Mouse (Mus musculus) ES-E14 (cell line): ENCODE data around the gene Dach1. TPM values are rescaled to one million over a fixed set of nuclear protein-coding genes. Genes with fewer than 3 reads are reported as not detected.

Experiments used
- DNase-seq: peaks from one replicate; pipeline ENCODE4 v3.0.0-alpha.2; 2013; ENCODE audit warnings: low read depth, low spot score
- H3K27ac ChIP-seq: 2 replicates; pipeline ENCODE4 v1.5.1; 2012; ENCODE audit warnings: low read depth, mild to moderate bottlenecking, low read length, moderate library complexity, mixed read lengths; ENCODE audit not compliant: poor library complexity, insufficient read depth, severe bottlenecking
- H3K36me3 ChIP-seq: 2 replicates; pipeline ENCODE4 v1.6.1; 2012; ENCODE audit warnings: mild to moderate bottlenecking, low read length, moderate library complexity, mixed read lengths; ENCODE audit not compliant: control insufficient read depth, poor library complexity, insufficient read depth, severe bottlenecking
- H3K4me1 ChIP-seq, 2 experiments: fragments of 150-350 bp in 1 of 2; sonication (generic) in 1 of 2; 2 replicates each; pipeline ENCODE4 v1.6.1; 2012; ENCODE audit warnings: low read length in 2 of 2, mild to moderate bottlenecking in 1 of 2, mixed read lengths in 1 of 2; ENCODE audit not compliant: control insufficient read depth in 2 of 2, insufficient read depth in 2 of 2, poor library complexity in 1 of 2
- H3K4me3 ChIP-seq, 2 experiments: fragments of 150-350 bp in 1 of 2; sonication (generic) in 1 of 2; 2 replicates each; pipeline ENCODE4 v1.5.1; 2012; ENCODE audit warnings: low read length in 2 of 2, low read depth in 1 of 2, mild to moderate bottlenecking in 1 of 2, mixed read lengths in 1 of 2; ENCODE audit not compliant: insufficient read depth in 1 of 2, poor library complexity in 1 of 2, severe bottlenecking in 1 of 2
- H3K9ac ChIP-seq: 2 replicates; pipeline ENCODE4 v1.6.1; 2012; ENCODE audit warnings: low read depth, mild to moderate bottlenecking, low read length, mixed read lengths; ENCODE audit not compliant: poor library complexity, insufficient read depth, severe bottlenecking
- H3K9me3 ChIP-seq: fragments of 150-350 bp; sonication (generic); 2 replicates; pipeline ENCODE4 v1.6.1; 2012; ENCODE audit warnings: low read depth, mild to moderate bottlenecking, low read length; ENCODE audit not compliant: control insufficient read depth, insufficient read depth
- CHD2 ChIP-seq: IDR thresholded peaks from 2 replicates; pipeline ENCODE4 v1.6.1; 2014; ENCODE audit warnings: mild to moderate bottlenecking, low read depth, low read length, inconsistent platforms
- HCFC1 ChIP-seq: IDR thresholded peaks from 2 replicates; pipeline ENCODE4 v1.6.1; 2012; ENCODE audit warnings: low read length, inconsistent platforms, borderline replicate concordance; ENCODE audit not compliant: insufficient read depth
- MAFK ChIP-seq: IDR thresholded peaks from 2 replicates; pipeline ENCODE4 v1.6.1; 2014; ENCODE audit warnings: mild to moderate bottlenecking, low read depth, low read length, inconsistent platforms; ENCODE audit not compliant: insufficient read depth
- ZC3H11A ChIP-seq: IDR thresholded peaks from 2 replicates; pipeline ENCODE4 v1.6.1; 2012; ENCODE audit warnings: low read depth, mild to moderate bottlenecking, inconsistent platforms, low read length, borderline replicate concordance
- ZNF384 ChIP-seq: IDR thresholded peaks from 2 replicates; pipeline ENCODE4 v1.6.1; 2012; ENCODE audit warnings: low read depth, low read length, inconsistent platforms
- in situ Hi-C, 2 experiments: fragments of 600-800 bp; cut with MboI; formaldehyde crosslinking; loops; one replicate each; pipeline ENCODE4 v1.15.1; 2025; ENCODE audit warnings: low sequenced_read_pairs in 2 of 2, inconsistent platforms in 1 of 2; ENCODE audit not compliant: unreplicated experiment in 2 of 2
- total RNA-seq: library from RNA; depleted of rRNA; stranded (reverse); fragments of 300-350 nt; gene quantifications from 2 replicates; pipeline ENCODE4 v1.2.3, GENCODE M21; 2012

Gene Dach1
- total RNA-seq, 1 experiment, result 0.09 TPM

DNA sequence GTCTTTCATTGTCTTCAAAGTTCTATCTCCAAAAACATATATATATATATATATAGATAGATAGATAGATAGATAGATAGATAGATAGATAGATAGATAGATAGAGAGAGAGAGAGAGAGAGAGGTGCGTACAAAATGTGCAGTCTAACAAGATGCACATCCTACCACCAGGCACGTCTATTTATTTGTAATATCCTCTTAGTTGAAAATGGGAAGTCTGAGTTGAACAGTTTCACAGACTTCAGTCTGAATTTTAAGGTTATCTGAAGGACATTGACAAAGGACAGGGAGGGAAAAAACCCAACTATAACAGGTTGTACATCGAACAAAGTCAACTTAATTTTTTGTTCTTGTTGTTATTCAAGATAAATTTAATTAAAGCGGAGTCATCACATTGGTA, 82.8 kb downstream of the Dach1 start:
- no peaks in the 10 kb centered on the region for H3K36me3 ChIP-seq
- H3K4me3 ChIP-seq, result no peak overlapping the region
- TF ChIP-seq ZNF384 (no peak), MAFK (no peak), CHD2 (no peak), ZC3H11A (no peak), HCFC1 (no peak)
- H3K9ac ChIP-seq, result no peak overlapping the region
- DNase-seq, result no peak
- H3K4me1 ChIP-seq, result no peaks in the 10 kb centered on the region
- in situ Hi-C loops, result no loop called here
- no peaks in the 10 kb centered on the region for H3K9me3 ChIP-seq
- no peak overlapping the region for H3K27ac ChIP-seq

DNA sequence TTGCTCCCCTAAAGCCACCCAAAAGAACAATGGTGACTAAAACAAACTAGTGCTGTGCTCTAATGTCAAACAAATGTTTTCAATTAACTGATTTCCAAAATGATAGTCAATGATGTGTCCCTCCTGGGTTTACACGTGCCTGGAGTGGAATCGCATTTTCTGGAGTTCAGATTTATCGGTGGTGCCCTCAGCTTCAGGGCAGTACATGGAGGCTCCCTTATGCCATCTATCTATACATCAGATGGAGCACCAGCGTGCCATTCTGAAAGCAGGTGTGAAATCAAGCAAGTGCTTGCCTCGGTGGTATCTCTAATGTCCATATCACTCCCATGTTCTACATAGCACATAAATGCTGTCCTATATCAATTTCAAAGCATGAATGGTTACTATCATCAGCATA, 84.4 kb downstream of the Dach1 start:
- DNase-seq, result no peak
- Histone ChIP-seq H3K4me1 (no peaks in the 10 kb centered on the region), H3K9ac (no peak overlapping the region), H3K36me3 (no peaks in the 10 kb centered on the region), H3K4me3 (no peak overlapping the region), H3K9me3 (no peaks in the 10 kb centered on the region), H3K27ac (no peak overlapping the region)
- in situ Hi-C loops, result no loop called here
- TF ChIP-seq HCFC1 (no peak), ZC3H11A (no peak), ZNF384 (no peak), CHD2 (no peak), MAFK (no peak)

DNA sequence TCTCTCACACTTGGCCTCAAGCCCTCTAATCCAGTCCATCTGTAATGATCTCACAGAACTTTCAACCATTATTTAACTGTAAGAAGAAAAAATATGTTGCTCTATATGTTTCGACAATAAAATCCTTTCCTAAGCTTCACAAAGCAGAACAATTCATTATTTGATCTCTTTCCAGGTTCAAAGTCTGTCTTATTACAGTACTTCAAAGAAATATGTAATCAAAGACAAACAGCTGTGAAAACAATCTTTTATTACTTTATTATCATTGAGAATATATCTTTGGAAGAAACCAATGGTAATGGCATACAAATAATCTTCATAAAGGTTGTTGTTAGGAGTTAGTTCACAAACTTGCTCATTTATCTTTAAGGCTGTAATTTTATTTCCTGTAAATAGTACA, 84.8 kb downstream of the Dach1 start:
- H3K36me3 ChIP-seq, result no peaks in the 10 kb centered on the region
- H3K27ac ChIP-seq, result no peak overlapping the region
- no peaks in the 10 kb centered on the region for H3K4me1 ChIP-seq
- H3K9ac ChIP-seq, result no peak overlapping the region
- in situ Hi-C loops, result no loop called here
- no peak for TF ChIP-seq ZNF384
- no peak for TF ChIP-seq HCFC1
- TF ChIP-seq CHD2, result no peak
- no peak for TF ChIP-seq MAFK
- no peak for TF ChIP-seq ZC3H11A
- DNase-seq, result no peak
- no peak overlapping the region for H3K4me3 ChIP-seq
- H3K9me3 ChIP-seq, result no peaks in the 10 kb centered on the region

DNA sequence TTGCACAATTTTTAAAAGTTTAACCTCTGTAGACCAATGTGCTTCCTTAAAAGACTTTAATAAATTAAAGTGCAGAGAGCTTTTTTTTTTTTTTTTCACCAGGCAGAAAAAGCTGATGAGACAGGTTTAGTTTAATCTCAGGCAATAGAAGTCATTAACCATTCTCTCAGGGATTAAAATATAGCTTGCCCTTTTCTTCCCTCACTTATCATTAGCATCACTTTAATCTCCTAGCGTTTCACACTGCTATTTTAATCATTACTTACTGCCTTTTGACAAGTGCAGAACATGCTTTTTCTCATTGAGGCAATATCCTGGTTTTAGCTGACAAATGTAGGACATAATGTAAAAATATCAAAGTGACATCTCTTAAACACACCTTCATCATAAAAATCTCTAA, 86.1 kb downstream of the Dach1 start:
- TF ChIP-seq MAFK, result no peak
- TF ChIP-seq ZNF384, result no peak
- TF ChIP-seq CHD2, result no peak
- TF ChIP-seq ZC3H11A, result no peak
- no peak for TF ChIP-seq HCFC1
- Histone ChIP-seq H3K9ac (no peak overlapping the region), H3K9me3 (no peaks in the 10 kb centered on the region), H3K4me1 (no peaks in the 10 kb centered on the region), H3K36me3 (no peaks in the 10 kb centered on the region), H3K27ac (no peak overlapping the region), H3K4me3 (no peak overlapping the region)
- no peak for DNase-seq
- in situ Hi-C loops, result no loop called here

DNA sequence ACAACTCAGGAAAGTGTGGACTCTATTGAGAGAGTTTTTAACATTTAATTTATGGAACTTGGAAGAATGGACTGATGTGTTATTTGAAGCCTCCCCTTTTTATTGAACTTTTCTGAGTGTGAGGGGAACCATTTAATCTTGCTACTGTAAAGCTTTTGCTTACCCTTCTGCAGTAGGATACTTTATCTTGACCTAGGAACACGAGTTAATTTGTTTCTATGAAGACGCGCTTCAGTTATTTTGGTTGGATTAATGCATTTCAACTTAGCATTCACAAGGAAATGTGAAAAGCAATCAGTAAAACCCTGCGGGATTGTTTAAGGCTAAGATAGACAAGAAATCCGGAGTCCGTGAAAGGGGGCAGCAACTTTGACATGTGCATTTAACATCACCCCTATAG, 89.6 kb downstream of the Dach1 start:
- no peak for TF ChIP-seq ZC3H11A
- TF ChIP-seq HCFC1, result no peak
- DNase-seq, result no peak
- in situ Hi-C loops, result no loop called here
- H3K27ac ChIP-seq, result no peak overlapping the region
- no peaks in the 10 kb centered on the region for H3K9me3 ChIP-seq
- H3K4me1 ChIP-seq, result no peaks in the 10 kb centered on the region
- no peak overlapping the region for H3K4me3 ChIP-seq
- no peak overlapping the region for H3K9ac ChIP-seq
- no peaks in the 10 kb centered on the region for H3K36me3 ChIP-seq
